Mouse (Mus musculus): ENCODE measurements around the gene Sdc4.
A peak's percentile ranks its signal among the peaks of the same experiment; 100 is the strongest.

Sdc4 gene

GRCm38 (mm10) chr2:164403396-164404081 is 40.1 kb downstream of the Sdc4 start:
- DNase-seq (ENCODE audit: low spot score in 2 of 2) = no peak

- DNase-seq (ENCODE audit: low spot score in 2 of 2) = no peak
These were observed 40.8 kb downstream of the Sdc4 start, which contains the start of gene Rbpjl for GRCm38 (mm10) chr2:164402906-164403305. Rbpjl (plus strand) TSS chr2:164403141.

GRCm38 (mm10) chr2:164396911-164397310 is 46.8 kb downstream of the Sdc4 start:
- DNase-seq (ENCODE audit: low spot score in 2 of 2) = no peak

DNA sequence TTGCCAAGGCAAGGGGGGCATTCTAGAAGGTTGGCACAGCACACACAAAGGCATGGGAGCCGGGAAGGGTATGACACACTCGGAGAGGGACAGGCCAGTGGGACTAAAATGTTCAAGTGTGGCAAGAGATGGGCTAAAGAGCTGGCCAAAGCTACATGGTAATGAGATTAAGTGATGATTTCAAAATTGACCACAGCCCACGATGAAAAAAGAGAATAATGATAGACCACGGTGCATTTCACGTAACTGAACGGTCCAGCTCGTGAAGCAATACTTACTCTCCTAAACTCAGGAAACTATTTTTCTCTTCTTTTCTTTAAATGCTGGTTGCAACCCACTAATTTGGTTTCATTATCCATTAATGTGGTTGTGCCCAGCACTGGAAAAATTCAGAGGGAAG is 47.6 kb downstream of the Sdc4 start:
- no peak for DNase-seq (ENCODE audit: low spot score in 2 of 2)

- no peak for DNase-seq (ENCODE audit: low spot score in 2 of 2)
These were observed 50.6 kb downstream of the Sdc4 start for GRCm38 (mm10) chr2:164393126-164393525.

GRCm38 (mm10) chr2:164389499-164389898 is 54.2 kb downstream of the Sdc4 start:
- peak; percentile 59 to 70 for DNase-seq (ENCODE audit: low spot score in 2 of 2)

- peak; percentile 27 to 47 for DNase-seq (ENCODE audit: low spot score in 2 of 2)
These were observed 54.7 kb downstream of the Sdc4 start, which contains the start of gene Slpi for GRCm38 (mm10) chr2:164389020-164389419. Slpi (minus strand) TSS chr2:164389095.

- DNase-seq (ENCODE audit: low spot score in 2 of 2) = peak in 1 of 2 experiments; percentile 44
These were observed 56.7 kb downstream of the Sdc4 start for GRCm38 (mm10) chr2:164386953-164387352.

GRCm38 (mm10) chr2:164385927-164386763 is 57.5 kb downstream of the Sdc4 start:
- no peak for DNase-seq (ENCODE audit: low spot score in 2 of 2)

DNA sequence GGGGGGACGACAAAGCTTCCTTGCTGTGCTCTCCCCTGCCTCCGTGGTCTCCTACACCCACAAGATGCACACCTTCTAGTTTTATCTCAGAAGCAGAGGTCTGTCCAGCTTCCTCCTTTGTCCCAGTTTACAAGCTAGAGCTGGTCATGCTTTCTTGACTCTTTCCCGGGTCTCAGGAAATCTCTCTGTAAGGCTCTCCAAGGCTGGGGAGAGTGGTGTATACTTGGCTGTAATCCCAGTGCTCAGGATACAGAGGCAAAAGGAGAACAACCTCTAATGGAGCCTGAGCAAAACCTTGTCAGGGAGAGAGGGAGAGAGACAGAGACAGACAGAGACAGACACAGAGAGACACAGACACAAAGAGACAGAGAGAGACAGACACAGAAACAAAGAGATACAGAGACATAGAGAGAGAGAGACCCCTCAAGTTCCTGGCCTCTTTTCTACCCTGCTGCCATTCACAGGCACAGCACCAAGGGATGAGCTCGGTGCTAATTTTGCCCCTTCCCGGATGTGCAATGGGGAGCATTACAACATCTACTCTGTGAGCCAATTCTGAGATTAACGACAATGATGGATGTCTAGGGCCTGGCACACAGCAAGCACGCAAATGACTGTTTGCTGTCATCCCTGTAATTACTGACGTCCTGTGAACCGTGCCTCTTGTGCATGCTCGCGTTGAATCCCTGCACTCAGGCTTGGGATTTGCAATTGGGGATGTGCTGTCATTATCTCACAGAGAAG is 59.9 kb downstream of the Sdc4 start:
- no peak for DNase-seq (ENCODE audit: low spot score in 2 of 2)

GRCm38 (mm10) chr2:164382971-164383370 is 60.7 kb downstream of the Sdc4 start:
- DNase-seq (ENCODE audit: low spot score in 2 of 2) = no peak

DNA sequence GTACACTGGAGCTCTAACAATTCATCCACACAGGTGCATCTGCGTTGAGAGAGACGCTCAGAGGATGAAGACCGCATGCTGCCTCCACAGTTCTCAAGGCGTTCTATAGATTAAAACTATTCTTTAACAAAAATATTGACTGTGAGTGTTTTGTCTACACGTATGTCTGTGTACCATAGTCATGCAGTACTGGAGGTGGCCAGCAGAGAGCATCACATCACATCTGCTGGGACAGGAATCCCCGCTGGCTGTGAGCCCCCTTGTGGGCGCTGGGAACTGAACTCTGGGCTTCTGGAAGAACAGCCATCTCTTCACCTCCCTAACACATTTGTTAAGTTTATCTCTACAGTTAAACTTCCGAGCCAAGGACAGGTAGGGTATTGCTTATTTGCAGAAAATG is 62.0 kb downstream of the Sdc4 start:
- no peak for DNase-seq (ENCODE audit: low spot score in 2 of 2)

DNA sequence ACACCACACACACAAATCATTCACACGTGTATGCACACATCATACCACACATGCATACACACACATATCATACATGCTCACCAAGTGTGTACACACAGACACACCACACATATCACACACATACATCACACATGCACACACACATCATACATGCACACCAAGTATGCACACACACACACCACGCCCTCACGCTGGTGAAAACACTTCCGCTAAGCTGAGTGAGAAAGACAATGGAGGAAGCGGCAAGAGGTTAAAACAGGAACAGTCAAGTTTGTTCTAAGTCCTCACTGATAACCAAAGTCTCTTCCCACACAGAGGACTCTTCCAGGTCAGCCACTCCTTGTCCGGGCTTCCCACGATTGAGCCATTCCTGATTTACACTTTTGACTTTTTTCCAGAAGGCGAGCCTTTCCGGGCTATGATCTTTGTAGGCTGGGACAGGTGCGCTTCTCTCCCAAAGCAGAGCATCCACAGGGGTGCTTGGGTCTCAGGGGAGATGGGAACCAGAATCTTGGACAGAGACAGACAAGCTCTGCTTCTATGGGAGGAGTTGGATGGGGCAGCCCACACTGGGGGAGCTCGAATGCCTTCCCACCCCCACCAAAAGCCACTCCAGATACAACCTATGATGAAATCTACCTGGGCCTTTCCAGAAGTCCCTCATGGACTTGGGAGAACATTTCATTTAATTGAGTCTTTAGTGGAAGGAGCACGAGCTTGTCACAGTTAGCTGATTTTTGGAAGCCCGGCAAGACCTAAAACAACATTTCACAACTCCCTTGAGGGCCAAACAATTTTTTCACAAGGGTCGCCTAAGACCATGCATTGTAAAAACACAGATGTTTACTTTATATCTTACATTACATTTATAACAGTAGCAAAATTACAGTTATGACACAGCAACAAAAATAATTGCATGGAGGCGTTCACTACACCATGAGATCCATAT is 65.9 kb downstream of the Sdc4 start:
- no peak for DNase-seq (ENCODE audit: low spot score in 2 of 2)
